In genomic region chr7:89456380-89457076, GRCm38 (mm10) we compare ENCODE assay signal across 12 mouse cellular contexts. TPM values are rescaled to one million over a fixed set of nuclear protein-coding genes. Genes with fewer than 3 reads are reported as not detected.
DNase-seq lines count a peak whose midpoint lies in the region; ATAC-seq lines count a peak whose summit lies in the region.
"Had no signal": no experiment of that assay in that cellular context is flagged by ENCODE, and none has a peak within 500 bp of the region (broad histone marks: within the 10 kb centered on the region; RNA-seq: fewer than 3 reads in every experiment).

No protein-coding gene starts in this region.

- DNase-seq in midbrain, embryonic 11.5 days (ENCODE audit: low spot score, missing footprints): peak; percentile 77
- DNase-seq in neural tube, embryonic 11.5 days (ENCODE audit: low spot score): peak; percentile 40
- no peak for DNase-seq in thymus, postnatal 0 days (ENCODE audit: low spot score)
- no peak for DNase-seq in urinary bladder, postnatal 10 days (ENCODE audit: low spot score)
- DNase-seq: adrenal gland, postnatal 10 days; heart, adult 2 months; heart, postnatal 4 days; kidney, postnatal 36 days; liver, postnatal 0 days had no signal

- H3K27me3 ChIP-seq in midbrain, embryonic 11.5 days (ENCODE audit: control insufficient read depth, insufficient read depth, low read length): no peaks in the 10 kb centered on the region
- no peaks in the 10 kb centered on the region for H3K27me3 ChIP-seq in midbrain, embryonic 13.5 days
- no peaks in the 10 kb centered on the region for H3K27me3 ChIP-seq in embryonic facial prominence, embryonic 12.5 days
- H3K27me3 ChIP-seq in hindbrain, embryonic 13.5 days: no peaks in the 10 kb centered on the region
- H3K27me3 ChIP-seq in neural tube, embryonic 11.5 days (ENCODE audit: control insufficient read depth, insufficient read depth, low read length): no peaks in the 10 kb centered on the region

- H3K4me1 ChIP-seq in midbrain, embryonic 11.5 days (ENCODE audit: control insufficient read depth, insufficient read depth, low read length): no peaks in the 10 kb centered on the region
- H3K4me1 ChIP-seq in midbrain, embryonic 13.5 days (replicated peaks): no peaks in the 10 kb centered on the region; the same call in 1 of the 2 replicates
- peaks cover 26% of the 10 kb centered on the region for H3K4me1 ChIP-seq in embryonic facial prominence, embryonic 12.5 days
- H3K4me1 ChIP-seq in hindbrain, embryonic 13.5 days (replicated peaks): peaks cover 11% of the 10 kb centered on the region
- H3K4me1 ChIP-seq in neural tube, embryonic 11.5 days (ENCODE audit: control insufficient read depth, insufficient read depth, low read length): no peaks in the 10 kb centered on the region

- no peak overlapping the region for H3K27ac ChIP-seq in midbrain, embryonic 11.5 days (ENCODE audit: low read depth, low read length)
- no peak overlapping the region for H3K27ac ChIP-seq in midbrain, embryonic 13.5 days
- H3K27ac ChIP-seq in embryonic facial prominence, embryonic 12.5 days: peak overlapping the region; percentile 46
- H3K27ac ChIP-seq in hindbrain, embryonic 13.5 days: 0 out of 2 replicates have a peak overlapping the region, but pooled peaks have one; percentile 8
- no peak overlapping the region for H3K27ac ChIP-seq in neural tube, embryonic 11.5 days (ENCODE audit: low read depth, low read length)
- H3K27ac ChIP-seq: heart, adult 2 months had no signal

- H3K9me3 ChIP-seq in midbrain, embryonic 11.5 days (ENCODE audit: control insufficient read depth, low read length): no peaks in the 10 kb centered on the region
- no peaks in the 10 kb centered on the region for H3K9me3 ChIP-seq in midbrain, embryonic 13.5 days
- no peaks in the 10 kb centered on the region for H3K9me3 ChIP-seq in embryonic facial prominence, embryonic 12.5 days
- H3K9me3 ChIP-seq in hindbrain, embryonic 13.5 days: no peaks in the 10 kb centered on the region
- no peaks in the 10 kb centered on the region for H3K9me3 ChIP-seq in neural tube, embryonic 11.5 days (ENCODE audit: control insufficient read depth, low read length)

- H3K4me3 ChIP-seq in midbrain, embryonic 11.5 days (ENCODE audit: low read depth, low read length): no peak overlapping the region
- H3K4me3 ChIP-seq in midbrain, embryonic 13.5 days (replicated peaks): no peak overlapping the region
- H3K4me3 ChIP-seq in embryonic facial prominence, embryonic 12.5 days: no peak overlapping the region
- no peak overlapping the region for H3K4me3 ChIP-seq in hindbrain, embryonic 13.5 days
- H3K4me3 ChIP-seq in neural tube, embryonic 11.5 days (ENCODE audit: low read depth, low read length): no peak overlapping the region
- H3K4me3 ChIP-seq: heart, adult 2 months had no signal

- no peak overlapping the region for H3K4me2 ChIP-seq in midbrain, embryonic 11.5 days
- H3K4me2 ChIP-seq in midbrain, embryonic 13.5 days (replicated peaks): no peak overlapping the region
- H3K4me2 ChIP-seq in embryonic facial prominence, embryonic 12.5 days (replicated peaks): no peak overlapping the region
- H3K4me2 ChIP-seq in hindbrain, embryonic 13.5 days: no peak overlapping the region
- H3K4me2 ChIP-seq in neural tube, embryonic 11.5 days (ENCODE audit: low read depth): no peak overlapping the region

- no peaks in the 10 kb centered on the region for H3K36me3 ChIP-seq in midbrain, embryonic 11.5 days (ENCODE audit: control insufficient read depth, insufficient read depth, low read length)
- H3K36me3 ChIP-seq in midbrain, embryonic 13.5 days: no peaks in the 10 kb centered on the region
- no peaks in the 10 kb centered on the region for H3K36me3 ChIP-seq in embryonic facial prominence, embryonic 12.5 days
- no peaks in the 10 kb centered on the region for H3K36me3 ChIP-seq in hindbrain, embryonic 13.5 days
- H3K36me3 ChIP-seq in neural tube, embryonic 11.5 days (ENCODE audit: control insufficient read depth, insufficient read depth, low read length): no peaks in the 10 kb centered on the region

- H3K9ac ChIP-seq in midbrain, embryonic 11.5 days (ENCODE audit: low read length): no peak overlapping the region
- H3K9ac ChIP-seq in midbrain, embryonic 13.5 days (replicated peaks): no peak overlapping the region
- H3K9ac ChIP-seq in embryonic facial prominence, embryonic 12.5 days: no peak overlapping the region
- H3K9ac ChIP-seq in hindbrain, embryonic 13.5 days: no peak overlapping the region
- H3K9ac ChIP-seq in neural tube, embryonic 11.5 days (ENCODE audit: low read length): no peak overlapping the region
- H3K9ac ChIP-seq: liver, postnatal 0 days had no signal

- ATAC-seq in midbrain, embryonic 11.5 days (ENCODE audit: low FRiP score): no peak
- ATAC-seq in midbrain, embryonic 13.5 days: no peak
- 0 out of 2 replicates have a peak, but pooled peaks have one; percentile 35 for ATAC-seq in embryonic facial prominence, embryonic 12.5 days (ENCODE audit: insufficient number of reproducible peaks, insufficient read depth, low FRiP score, low TSS enrichment)
- ATAC-seq in hindbrain, embryonic 13.5 days (ENCODE audit: low FRiP score): 0 out of 2 replicates have a peak, but pooled peaks have one; percentile 57
- no peak for ATAC-seq in neural tube, embryonic 11.5 days (ENCODE audit: insufficient read depth, low FRiP score, low TSS enrichment)
- ATAC-seq: liver, postnatal 0 days had no signal

- WGBS in midbrain, embryonic 11.5 days: 62% methylated on average over 7 of the region's 7 CpGs
- WGBS in midbrain, embryonic 13.5 days: 46% methylated on average over 7 of the region's 7 CpGs
- WGBS in embryonic facial prominence, embryonic 12.5 days: 13% methylated on average over 7 of the region's 7 CpGs
- WGBS in hindbrain, embryonic 13.5 days: 33% methylated on average over 7 of the region's 7 CpGs
- WGBS in neural tube, embryonic 11.5 days: 35% methylated on average over 7 of the region's 7 CpGs

RNA-seq across cellular contexts. Expression of gene Fzd4, which starts 52.4 kb away (rescaled TPM):
- polyA plus RNA-seq in midbrain, embryonic 11.5 days (2014; fragmentation: Nextera tagmentation; extraction: Ambion mirVana): 2.0 and 2.6 TPM in 2 replicates
- 1.2 and 1.3 TPM in 2 replicates for polyA plus RNA-seq in midbrain, embryonic 13.5 days (2015; fragmentation: Nextera tagmentation; extraction: Ambion mirVana)
- polyA plus RNA-seq in embryonic facial prominence, embryonic 12.5 days (2016; fragmentation: Nextera tagmentation; extraction: Ambion mirVana): 13.2 and 15.2 TPM in 2 replicates
- 2.1 and 2.4 TPM in 2 replicates for polyA plus RNA-seq in hindbrain, embryonic 13.5 days (2015; fragmentation: Nextera tagmentation; extraction: Ambion mirVana)
- polyA plus RNA-seq in neural tube, embryonic 11.5 days (2014; fragmentation: Nextera tagmentation; extraction: Ambion mirVana): 4.4 TPM in 2 replicates
- 1.5 TPM in 2 replicates for polyA plus RNA-seq in thymus, postnatal 0 days (2015; fragmentation: Nextera tagmentation; extraction: Ambion mirVana)

RNA-seq across cellular contexts. Expression of gene Tmem135, which starts 52.5 kb away (rescaled TPM):
- 15.1 and 16.7 TPM in 2 replicates for polyA plus RNA-seq in midbrain, embryonic 11.5 days (2014; fragmentation: Nextera tagmentation; extraction: Ambion mirVana)
- 18.2 and 21.4 TPM in 2 replicates for polyA plus RNA-seq in midbrain, embryonic 13.5 days (2015; fragmentation: Nextera tagmentation; extraction: Ambion mirVana)
- 22.7 and 23.0 TPM in 2 replicates for polyA plus RNA-seq in embryonic facial prominence, embryonic 12.5 days (2016; fragmentation: Nextera tagmentation; extraction: Ambion mirVana)
- 20.3 and 24.5 TPM in 2 replicates for polyA plus RNA-seq in hindbrain, embryonic 13.5 days (2015; fragmentation: Nextera tagmentation; extraction: Ambion mirVana)
- 15.3 and 17.9 TPM in 2 replicates for polyA plus RNA-seq in neural tube, embryonic 11.5 days (2014; fragmentation: Nextera tagmentation; extraction: Ambion mirVana)
- polyA plus RNA-seq in thymus, postnatal 0 days (2015; fragmentation: Nextera tagmentation; extraction: Ambion mirVana): 22.0 and 22.5 TPM in 2 replicates

Comparison
In these comparisons a context has a peak if more than half of its experiments do, and no peak if none do; other contexts are left out.
1. ATAC-seq: peak in embryonic facial prominence, embryonic 12.5 days (single experiment) and hindbrain, embryonic 13.5 days (single experiment); none in midbrain, embryonic 11.5 days (single experiment), midbrain, embryonic 13.5 days (single experiment) and neural tube, embryonic 11.5 days (single experiment).
2. DNase-seq: peak in midbrain, embryonic 11.5 days (single experiment) and neural tube, embryonic 11.5 days (single experiment); none in thymus, postnatal 0 days (single experiment) and urinary bladder, postnatal 10 days (single experiment).
3. H3K27ac ChIP-seq: peak in embryonic facial prominence, embryonic 12.5 days (single experiment) and hindbrain, embryonic 13.5 days (single experiment); none in midbrain, embryonic 11.5 days (single experiment), midbrain, embryonic 13.5 days (single experiment) and neural tube, embryonic 11.5 days (single experiment).